Comparison of ENCODE assay signal across 9 mouse cellular contexts in genomic region chr3:58485883-58486282, GRCm38 (mm10). TPM values are rescaled to one million over a fixed set of nuclear protein-coding genes. Genes with fewer than 3 reads are reported as not detected.
DNase-seq lines count a peak whose midpoint lies in the region; ATAC-seq and TF ChIP-seq lines count a peak whose summit lies in the region.
"Had no signal": no experiment of that assay in that cellular context is flagged by ENCODE, and none has a peak within 500 bp of the region (broad histone marks: within the 10 kb centered on the region; RNA-seq: fewer than 3 reads in every experiment).

No protein-coding gene starts in this region.

- no peak overlapping the region for H3K4me2 ChIP-seq in kidney, embryonic 16.5 days (replicated peaks; ENCODE audit: low read depth, low read length)
- H3K4me2 ChIP-seq in midbrain, embryonic 16.5 days (ENCODE audit: low read length), result no peak overlapping the region
- H3K4me2 ChIP-seq: heart, embryonic 13.5 days had no signal

- H3K36me3 ChIP-seq in E14TG2a.4 (ENCODE audit: insufficient read depth, low read length), result 0 out of 2 replicates have a peak, but pooled peaks cover 4% of the 10 kb centered on the region
- H3K36me3 ChIP-seq in small intestine, adult 2 months (ENCODE audit: control insufficient read depth, insufficient read depth, low read length), result no peaks in the 10 kb centered on the region
- no peaks in the 10 kb centered on the region for H3K36me3 ChIP-seq in kidney, embryonic 16.5 days (ENCODE audit: insufficient read depth, low read length)
- H3K36me3 ChIP-seq in midbrain, embryonic 16.5 days (ENCODE audit: control insufficient read depth, insufficient read depth, low read length), result no peaks in the 10 kb centered on the region
- H3K36me3 ChIP-seq: heart, embryonic 13.5 days had no signal

- H3K4me1 ChIP-seq in E14TG2a.4 (replicated peaks; ENCODE audit: low read depth, low read length), result no peaks in the 10 kb centered on the region
- H3K4me1 ChIP-seq in small intestine, adult 2 months (ENCODE audit: control insufficient read depth, insufficient read depth, insufficient read length, low read length), result no peaks in the 10 kb centered on the region
- H3K4me1 ChIP-seq in kidney, embryonic 16.5 days (ENCODE audit: insufficient read depth, low read length), result no peaks in the 10 kb centered on the region
- H3K4me1 ChIP-seq in midbrain, embryonic 16.5 days (ENCODE audit: control insufficient read depth, insufficient read depth, low read length), result no peaks in the 10 kb centered on the region

- H3K27ac ChIP-seq in left cerebral cortex, adult 2 months, result no peak overlapping the region
- H3K27ac ChIP-seq in small intestine, adult 2 months (ENCODE audit: insufficient read depth, low read depth, low read length), result no peak overlapping the region
- no peak overlapping the region for H3K27ac ChIP-seq in kidney, embryonic 16.5 days (ENCODE audit: low read length)
- H3K27ac ChIP-seq in midbrain, embryonic 16.5 days (ENCODE audit: low read length), result no peak overlapping the region
- H3K27ac ChIP-seq: heart, embryonic 13.5 days had no signal

- no peak for DNase-seq in left cerebral cortex, adult 2 months (ENCODE audit: extremely low spot score in 1 of 2, low spot score in 2 of 2)
- DNase-seq in left cerebral cortex, adult 9 months (ENCODE audit: low spot score in 2 of 2), result no peak
- peak; percentile 53 for DNase-seq in c-Kit-positive CD71-positive TER-119-positive erythroid progenitor cells, embryonic 14.5 days (ENCODE audit: low spot score)
- no peak for DNase-seq in urinary bladder, adult 18-20 months (ENCODE audit: low spot score in 2 of 2)

- peak; percentile 34 for TF ChIP-seq CTCF in left cerebral cortex, adult 2 months (IDR thresholded peaks at IDR 0.05)
- TF ChIP-seq CTCF in E14TG2a.4 (conservative IDR thresholded peaks at IDR 0.05; ENCODE audit: low read length), result peak; percentile 80
- TF ChIP-seq CTCF in small intestine, adult 2 months (IDR thresholded peaks at IDR 0.05; ENCODE audit: extremely low read depth, insufficient read length, insufficient replicate concordance, low read depth, low read length), result peak; percentile 48; the same call in 1 of the 2 replicates

- H3K9me3 ChIP-seq in E14TG2a.4 (ENCODE audit: low read length), result peaks cover 19% of the 10 kb centered on the region
- peaks cover 2% of the 10 kb centered on the region; the same call in 1 of the 2 replicates for H3K9me3 ChIP-seq in kidney, embryonic 16.5 days (ENCODE audit: low read length)
- no peaks in the 10 kb centered on the region for H3K9me3 ChIP-seq in midbrain, embryonic 16.5 days (replicated peaks; ENCODE audit: control insufficient read depth, low read length, poor library complexity, severe bottlenecking)

- H3K9ac ChIP-seq in kidney, embryonic 16.5 days (replicated peaks; ENCODE audit: low read length), result no peak overlapping the region
- H3K9ac ChIP-seq in midbrain, embryonic 16.5 days (ENCODE audit: low read depth, low read length), result no peak overlapping the region
- H3K9ac ChIP-seq: heart, embryonic 13.5 days had no signal

- no peaks in the 10 kb centered on the region for H3K27me3 ChIP-seq in E14TG2a.4 (ENCODE audit: insufficient read depth, low read length)
- no peaks in the 10 kb centered on the region for H3K27me3 ChIP-seq in small intestine, adult 2 months (ENCODE audit: control insufficient read depth, insufficient read depth, low read length)
- no peaks in the 10 kb centered on the region for H3K27me3 ChIP-seq in kidney, embryonic 16.5 days (ENCODE audit: insufficient read depth, low read length)
- no peaks in the 10 kb centered on the region for H3K27me3 ChIP-seq in midbrain, embryonic 16.5 days (ENCODE audit: control insufficient read depth, insufficient read depth, low read depth, low read length)
- H3K27me3 ChIP-seq: heart, embryonic 13.5 days had no signal

- no peak for ATAC-seq in kidney, embryonic 16.5 days (ENCODE audit: low FRiP score, low TSS enrichment)
- no peak for ATAC-seq in midbrain, embryonic 16.5 days

- WGBS in small intestine, adult 2 months, result 68% methylated on average over 7 of the region's 7 CpGs
- WGBS in kidney, embryonic 16.5 days, result 72% methylated on average over 7 of the region's 7 CpGs
- 72% methylated on average over 7 of the region's 7 CpGs for WGBS in midbrain, embryonic 16.5 days

- H3K4me3 ChIP-seq in left cerebral cortex, adult 2 months, result no peak overlapping the region
- no peak overlapping the region for H3K4me3 ChIP-seq in E14TG2a.4 (replicated peaks; ENCODE audit: low read length)
- no peak overlapping the region for H3K4me3 ChIP-seq in small intestine, adult 2 months (ENCODE audit: low read depth, low read length)
- H3K4me3 ChIP-seq in kidney, embryonic 16.5 days (ENCODE audit: low read length), result no peak overlapping the region
- no peak overlapping the region for H3K4me3 ChIP-seq in midbrain, embryonic 16.5 days (ENCODE audit: low read depth, low read length)
- H3K4me3 ChIP-seq: heart, embryonic 13.5 days had no signal

- intact Hi-C loops in left cerebral cortex, adult 2 months (cut with DNase I), result no loop called here

- no peak for TF ChIP-seq POLR2A in small intestine, adult 2 months (IDR thresholded peaks at IDR 0.05; ENCODE audit: low read depth, low read length)

RNA-seq across cellular contexts. Expression of gene Eif2a, which starts 39.7 kb away (rescaled TPM):
- 10 to 100 TPM; 40.5 to 43.3 TPM for total RNA-seq in left cerebral cortex, adult 2 months (2021)
- 0.76 and 1.8 TPM in 2 replicates for polyA plus RNA-seq in small intestine, adult 2 months (2012; rRNA removed)
- 54.5 and 55.5 TPM in 2 replicates for polyA plus RNA-seq in kidney, embryonic 16.5 days (2015; fragmentation: Nextera tagmentation; extraction: Ambion mirVana)
- 33.4 and 33.9 TPM in 2 replicates for polyA plus RNA-seq in midbrain, embryonic 16.5 days (2015; fragmentation: Nextera tagmentation; extraction: Ambion mirVana)

RNA-seq across cellular contexts. Expression of gene Serp1, which starts 39.8 kb away (rescaled TPM):
- total RNA-seq in left cerebral cortex, adult 2 months (2021), result 10 to 100 TPM; 20.0 to 21.0 TPM
- polyA plus RNA-seq in small intestine, adult 2 months (2012; rRNA removed), result 62.4 and 73.5 TPM in 2 replicates
- 143 and 156 TPM in 2 replicates for polyA plus RNA-seq in kidney, embryonic 16.5 days (2015; fragmentation: Nextera tagmentation; extraction: Ambion mirVana)
- 48.5 and 52.4 TPM in 2 replicates for polyA plus RNA-seq in midbrain, embryonic 16.5 days (2015; fragmentation: Nextera tagmentation; extraction: Ambion mirVana)

Comparison
In these comparisons a context has a peak if more than half of its experiments do, and no peak if none do; other contexts are left out.
1. RNA of gene Eif2a, which starts 39.7 kb away (polyA plus RNA-seq): 54.5 to 55.5 TPM in kidney, embryonic 16.5 days and 33.4 to 33.9 TPM in midbrain, embryonic 16.5 days; 0.76 to 1.8 TPM in small intestine, adult 2 months; every median in the first group is over 10 times any median in the second.
2. Peak in every context shown above with its lines, with median percentiles within 50 percentile points of each other: CTCF ChIP-seq.